Mouse (Mus musculus): ENCODE measurements at regions not wholly inside any gene's neighbourhood (a gene's known extent, or its start where the extent isn't known, plus 50 kb on each side); places are given as distances from the start of the nearest gene placed in this dataset.
A peak's percentile ranks its signal among the peaks of the same experiment; 100 is the strongest.

- peak; percentile 43 for ATAC-seq
These were observed 100.0 kb upstream of the Irx4 start for GRCm38 (mm10) chr13:73160289-73160688.

- ATAC-seq = no peak
These were observed 90.0 kb upstream of the Irx4 start for GRCm38 (mm10) chr13:73170301-73170700.

GRCm38 (mm10) chr13:73207931-73208448 is 52.3 kb upstream of the Irx4 start:
- ATAC-seq = no peak

Measured in activated CD4-positive, CD25-positive, alpha-beta regulatory T cell, adult 4 months (primary cell).